Mouse (Mus musculus) neutrophil, adult 5-6 weeks (primary cell): ENCODE results near the gene Cdc5l. TPM values are rescaled to one million over a fixed set of nuclear protein-coding genes. Genes with fewer than 3 reads are reported as not detected.
"Not testable (repeated sequence)": the region's sequence is repeated elsewhere in the genome, so short reads cannot be mapped to it uniquely, and the experiment has no call there.

Experiments
- ATAC-seq: fragments of 151-379, 151-347 bp; 2 replicates; pipeline ENCODE4 v1.8.0; 2017; ENCODE audit warnings: mild to moderate bottlenecking, moderate TSS enrichment; ENCODE audit not compliant: insufficient number of reproducible peaks, poor library complexity, low FRiP score, severe bottlenecking; ENCODE audit errors: extremely low read depth
- total RNA-seq: library from RNA; stranded (forward); fragments of 200-1000 nt; gene quantifications from 2 replicates; pipeline ENCODE4 v1.2.3, GENCODE M21; 2017

The Cdc5l gene
- total RNA-seq, 1 experiment from 2014 or later = 119 TPM

- no peak for ATAC-seq
Observed at GRCm38 (mm10) chr17:45449586-45449985, 16.0 kb upstream of the Cdc5l start.

- no peak for ATAC-seq
Observed at GRCm38 (mm10) chr17:45447063-45447462, 13.5 kb upstream of the Cdc5l start.

- no peak for ATAC-seq
Observed at GRCm38 (mm10) chr17:45445923-45446322, 12.4 kb upstream of the Cdc5l start.

GRCm38 (mm10) chr17:45434262-45434590 is 689 bp upstream of the Cdc5l start:
- no peak for ATAC-seq

GRCm38 (mm10) chr17:45432706-45433398 is 685 bp downstream of the Cdc5l start:
- no peak for ATAC-seq

- no peak for ATAC-seq
Observed at GRCm38 (mm10) chr17:45432007-45432406, 1.5 kb downstream of the Cdc5l start.

- ATAC-seq = no peak
Observed at GRCm38 (mm10) chr17:45417387-45417786, 16.1 kb downstream of the Cdc5l start.

- ATAC-seq = not testable (repeated sequence)
Observed at GRCm38 (mm10) chr17:45411617-45412016, 21.9 kb downstream of the Cdc5l start.

GRCm38 (mm10) chr17:45408719-45409118 is 24.8 kb downstream of the Cdc5l start:
- no peak for ATAC-seq

- no peak for ATAC-seq
Observed at GRCm38 (mm10) chr17:45406281-45406680, 27.3 kb downstream of the Cdc5l start.

- no peak for ATAC-seq
Observed at GRCm38 (mm10) chr17:45403207-45403606, 30.3 kb downstream of the Cdc5l start.

- no peak for ATAC-seq
Observed at GRCm38 (mm10) chr17:45402601-45403000, 30.9 kb downstream of the Cdc5l start.

- ATAC-seq = no peak
Observed at GRCm38 (mm10) chr17:45402126-45402525, 31.4 kb downstream of the Cdc5l start.

- no peak for ATAC-seq
Observed at GRCm38 (mm10) chr17:45401126-45401905, 32.2 kb downstream of the Cdc5l start.

- no peak for ATAC-seq
Observed at GRCm38 (mm10) chr17:45398021-45398420, 35.5 kb downstream of the Cdc5l start.

GRCm38 (mm10) chr17:45397541-45397940 is 36.0 kb downstream of the Cdc5l start:
- no peak for ATAC-seq

GRCm38 (mm10) chr17:45394612-45395011 is 38.9 kb downstream of the Cdc5l start:
- ATAC-seq = no peak

- no peak for ATAC-seq
Observed at GRCm38 (mm10) chr17:45393765-45394164, 39.8 kb downstream of the Cdc5l start.

GRCm38 (mm10) chr17:45389896-45390295 is 43.6 kb downstream of the Cdc5l start:
- ATAC-seq = no peak

GRCm38 (mm10) chr17:45386986-45387385 is 46.6 kb downstream of the Cdc5l start:
- ATAC-seq = no peak
